Mouse (Mus musculus) CH12.LX (cell line): Measurements from ENCODE around the gene Mettl27. TPM values are rescaled to one million over a fixed set of nuclear protein-coding genes. Genes with fewer than 3 reads are reported as not detected.

ENCODE experiments used
- DNase-seq: peaks from one replicate; pipeline ENCODE4 v3.0.0-alpha.2; 2013; ENCODE audit errors: extremely low read depth
- H3K27ac ChIP-seq: 2 replicates; pipeline ENCODE4 v1.5.1; 2012; ENCODE audit warnings: low read depth, mild to moderate bottlenecking, control low read depth, moderate library complexity; ENCODE audit not compliant: insufficient read depth
- H3K27me3 ChIP-seq: replicated peaks from 2 replicates; pipeline ENCODE3; 2012; ENCODE audit warnings: inconsistent platforms
- H3K36me3 ChIP-seq, 2 experiments: replicated peaks in 1 of 2; 2 replicates each; pipeline versions ENCODE3 to v1.6.1; 2012; ENCODE audit warnings: inconsistent platforms in 1 of 2, low read length in 1 of 2, mild to moderate bottlenecking in 1 of 2, mixed read lengths in 1 of 2, moderate library complexity in 1 of 2; ENCODE audit not compliant: control insufficient read depth in 1 of 2, insufficient read depth in 1 of 2
- H3K4me1 ChIP-seq, 2 experiments: 2 replicates each; pipeline ENCODE4 v1.6.1; 2012; ENCODE audit warnings: inconsistent platforms in 1 of 2, moderate library complexity in 1 of 2; ENCODE audit not compliant: insufficient read depth in 2 of 2, control insufficient read depth in 1 of 2
- H3K4me2 ChIP-seq: 2 replicates; pipeline ENCODE4 v1.6.1; 2012; ENCODE audit warnings: low read depth, mild to moderate bottlenecking, control low read depth; ENCODE audit not compliant: poor library complexity, insufficient read depth, severe bottlenecking
- H3K4me3 ChIP-seq, 3 experiments: fragments of 150-350 bp in 1 of 3; sonication (generic) in 1 of 3; replicated peaks in 1 of 3; 2 replicates each; pipeline versions ENCODE3 to v1.5.1; 2011 to 2012; ENCODE audit warnings: low read depth in 2 of 3, low read length in 2 of 3, mild to moderate bottlenecking in 2 of 3, moderate library complexity in 2 of 3, control low read depth in 1 of 3, improper control_type of control experiment in 1 of 3, inconsistent platforms in 1 of 3, mixed read lengths in 1 of 3; ENCODE audit not compliant: poor library complexity in 1 of 3
- H3K79me2 ChIP-seq: replicated peaks from 2 replicates; pipeline ENCODE4 v1.6.1; 2012; ENCODE audit warnings: mild to moderate bottlenecking, moderate library complexity; ENCODE audit not compliant: control insufficient read depth, poor library complexity, insufficient read depth, severe bottlenecking; ENCODE audit errors: extremely low read depth
- H3K9ac ChIP-seq: 2 replicates; pipeline ENCODE4 v1.6.1; 2012; ENCODE audit warnings: low read depth, mild to moderate bottlenecking, control low read depth, moderate library complexity; ENCODE audit not compliant: insufficient read depth
- H3K9me3 ChIP-seq: replicated peaks from 2 replicates; pipeline ENCODE3; 2012; ENCODE audit warnings: low read length, inconsistent platforms, mixed read lengths
- BHLHE40 ChIP-seq: IDR thresholded peaks from 2 replicates; pipeline ENCODE4 v1.6.1; 2011; ENCODE audit warnings: mild to moderate bottlenecking, low read depth, low read length, improper control_type of control experiment
- CHD1 ChIP-seq: IDR thresholded peaks from 2 replicates; pipeline ENCODE4 v1.6.1; 2012; ENCODE audit warnings: low read depth, low read length, improper control_type of control experiment, inconsistent platforms
- CHD2 ChIP-seq: IDR thresholded peaks from 2 replicates; pipeline ENCODE4 v1.6.1; 2011; ENCODE audit warnings: low read length, improper control_type of control experiment
- CTCF ChIP-seq, 2 experiments: IDR thresholded peaks in 1 of 2; conservative IDR thresholded peaks in 1 of 2; 2 replicates each; pipeline ENCODE4 v1.5.1; 2011 to 2012; ENCODE audit warnings: low read depth in 2 of 2, low read length in 2 of 2, improper control_type of control experiment in 1 of 2, inconsistent platforms in 1 of 2, mild to moderate bottlenecking in 1 of 2, moderate library complexity in 1 of 2
- E2F4 ChIP-seq: IDR thresholded peaks from 2 replicates; pipeline ENCODE4 v1.6.1; 2011; ENCODE audit warnings: low read depth, low read length, improper control_type of control experiment; ENCODE audit not compliant: insufficient replicate concordance
- ELF1 ChIP-seq: IDR thresholded peaks from 2 replicates; pipeline ENCODE4 v1.6.1; 2014; ENCODE audit warnings: low read depth, mild to moderate bottlenecking, inconsistent platforms, low read length, improper control_type of control experiment
- EP300 ChIP-seq: IDR thresholded peaks from 2 replicates; pipeline ENCODE4 v1.6.1; 2011; ENCODE audit warnings: low read length, improper control_type of control experiment
- ETS1 ChIP-seq: conservative IDR thresholded peaks from 2 replicates; pipeline ENCODE4 v1.6.1; 2012; ENCODE audit warnings: low read depth, mild to moderate bottlenecking, inconsistent platforms, low read length, improper control_type of control experiment, moderate library complexity
- GABPA ChIP-seq: IDR thresholded peaks from 2 replicates; pipeline ENCODE4 v1.6.1; 2012; ENCODE audit warnings: low read depth, low read length, improper control_type of control experiment, inconsistent platforms; ENCODE audit not compliant: insufficient replicate concordance
- HCFC1 ChIP-seq: IDR thresholded peaks from 2 replicates; pipeline ENCODE4 v1.6.1; 2012; ENCODE audit warnings: low read depth, mild to moderate bottlenecking, inconsistent platforms, low read length, improper control_type of control experiment
- IRF4 ChIP-seq: IDR thresholded peaks from 2 replicates; pipeline ENCODE4 v1.6.1; 2014; ENCODE audit warnings: low read depth, mild to moderate bottlenecking, inconsistent platforms, low read length, improper control_type of control experiment
- JUN ChIP-seq: IDR thresholded peaks from 2 replicates; pipeline ENCODE4 v1.6.1; 2011; ENCODE audit warnings: low read depth, mild to moderate bottlenecking, low read length, improper control_type of control experiment, moderate library complexity; ENCODE audit not compliant: insufficient read depth
- JUND ChIP-seq: conservative IDR thresholded peaks from 2 replicates; pipeline ENCODE4 v1.6.1; 2011; ENCODE audit warnings: low read depth, low read length, improper control_type of control experiment
- KAT2A ChIP-seq: IDR thresholded peaks from 2 replicates; pipeline ENCODE4 v1.6.1; 2012; ENCODE audit warnings: low read length, improper control_type of control experiment, inconsistent platforms; ENCODE audit not compliant: insufficient replicate concordance
- MAFK ChIP-seq: IDR thresholded peaks from 2 replicates; pipeline ENCODE4 v1.6.1; 2011; ENCODE audit warnings: low read length, improper control_type of control experiment; ENCODE audit not compliant: insufficient replicate concordance
- MAX ChIP-seq: IDR thresholded peaks from 2 replicates; pipeline ENCODE4 v1.6.1; 2011; ENCODE audit warnings: low read length, improper control_type of control experiment
- MAZ ChIP-seq: IDR thresholded peaks from 2 replicates; pipeline ENCODE4 v1.6.1; 2012; ENCODE audit warnings: low read depth, mild to moderate bottlenecking, inconsistent platforms, low read length, improper control_type of control experiment, moderate library complexity
- MEF2A ChIP-seq: IDR thresholded peaks from 2 replicates; pipeline ENCODE4 v1.6.1; 2014; ENCODE audit warnings: low read depth, mild to moderate bottlenecking, inconsistent platforms, low read length, improper control_type of control experiment, borderline replicate concordance
- MXI1 ChIP-seq: IDR thresholded peaks from 2 replicates; pipeline ENCODE4 v1.6.1; 2011; ENCODE audit warnings: mild to moderate bottlenecking, low read depth, low read length, improper control_type of control experiment
- MYC ChIP-seq: IDR thresholded peaks from 2 replicates; pipeline ENCODE4 v1.6.1; 2011; ENCODE audit warnings: low read depth, mild to moderate bottlenecking, improper control_type of control experiment, low read length
- NELFE ChIP-seq: IDR thresholded peaks from 2 replicates; pipeline ENCODE4 v1.6.1; 2011; ENCODE audit warnings: low read depth, low read length, improper control_type of control experiment
- NRF1 ChIP-seq: IDR thresholded peaks from 2 replicates; pipeline ENCODE4 v1.6.1; 2014; ENCODE audit warnings: low read depth, mild to moderate bottlenecking, inconsistent platforms, low read length, improper control_type of control experiment, moderate library complexity
- PAX5 ChIP-seq: IDR thresholded peaks from 2 replicates; pipeline ENCODE4 v1.6.1; 2012; ENCODE audit warnings: low read length, inconsistent platforms, mixed read lengths
- POLR2A ChIP-seq: IDR thresholded peaks from 2 replicates; pipeline ENCODE4 v1.6.1; 2011; ENCODE audit warnings: low read depth, mild to moderate bottlenecking, improper control_type of control experiment, low read length
- POLR2AphosphoS2 ChIP-seq: IDR thresholded peaks from 2 replicates; pipeline ENCODE4 v1.6.1; 2011; ENCODE audit warnings: low read depth, low read length, improper control_type of control experiment
- RAD21 ChIP-seq: IDR thresholded peaks from 2 replicates; pipeline ENCODE4 v1.6.1; 2011; ENCODE audit warnings: low read depth, mild to moderate bottlenecking, low read length, improper control_type of control experiment, moderate library complexity
- RCOR1 ChIP-seq: conservative IDR thresholded peaks from 2 replicates; pipeline ENCODE4 v1.6.1; 2012; ENCODE audit warnings: low read depth, mild to moderate bottlenecking, inconsistent platforms, low read length, improper control_type of control experiment
- SIN3A ChIP-seq: IDR thresholded peaks from 2 replicates; pipeline ENCODE4 v1.6.1; 2012; ENCODE audit warnings: low read length, improper control_type of control experiment, inconsistent platforms
- SMC3 ChIP-seq: IDR thresholded peaks from 2 replicates; pipeline ENCODE4 v1.6.1; 2011; ENCODE audit warnings: low read depth, low read length, improper control_type of control experiment
- TBP ChIP-seq: conservative IDR thresholded peaks from 2 replicates; pipeline ENCODE4 v1.6.1; 2011; ENCODE audit warnings: low read depth, low read length, improper control_type of control experiment
- TCF12 ChIP-seq: IDR thresholded peaks from 2 replicates; pipeline ENCODE4 v1.6.1; 2014; ENCODE audit warnings: low read depth, mild to moderate bottlenecking, inconsistent platforms, low read length, improper control_type of control experiment
- UBTF ChIP-seq: IDR thresholded peaks from 2 replicates; pipeline ENCODE4 v1.6.1; 2012; ENCODE audit warnings: low read depth, mild to moderate bottlenecking, inconsistent platforms, low read length, improper control_type of control experiment, moderate library complexity
- USF1 ChIP-seq: IDR thresholded peaks from 2 replicates; pipeline ENCODE4 v1.6.1; 2014; ENCODE audit warnings: low read depth, mild to moderate bottlenecking, inconsistent platforms, low read length, improper control_type of control experiment
- USF2 ChIP-seq: conservative IDR thresholded peaks from 2 replicates; pipeline ENCODE4 v1.6.1; 2011; ENCODE audit warnings: low read depth, low read length, improper control_type of control experiment
- ZC3H11A ChIP-seq: IDR thresholded peaks from 2 replicates; pipeline ENCODE4 v1.6.1; 2012; ENCODE audit warnings: low read depth, mild to moderate bottlenecking, inconsistent platforms, low read length, improper control_type of control experiment
- ZKSCAN1 ChIP-seq: IDR thresholded peaks from 2 replicates; pipeline ENCODE4 v1.6.1; 2012; ENCODE audit warnings: low read depth, inconsistent platforms, low read length, improper control_type of control experiment, borderline replicate concordance
- ZMIZ1 ChIP-seq: IDR thresholded peaks from 2 replicates; pipeline ENCODE4 v1.6.1; 2012; ENCODE audit warnings: low read depth, mild to moderate bottlenecking, inconsistent platforms, low read length, improper control_type of control experiment
- ZNF384 ChIP-seq: IDR thresholded peaks from 2 replicates; pipeline ENCODE4 v1.6.1; 2012; ENCODE audit warnings: low read depth, low read length, improper control_type of control experiment, inconsistent platforms
- dilution Hi-C: fragments of 300-500 bp; cut with MboI; formaldehyde crosslinking; loops from 2 replicates; pipeline ENCODE4 v1.14.3; 2020; ENCODE audit warnings: low sequenced_read_pairs; ENCODE audit not compliant: extremely low pct_unique_long_range_greater_than_20kb, extremely low pct_ligation_motif_present
- in situ Hi-C: fragments of 300-500 bp; cut with MboI; formaldehyde crosslinking; loops from 3 replicates; pipeline ENCODE4 v1.14.3; 2019; ENCODE audit warnings: low sequenced_read_pairs, low pct_ligation_motif_present, low pct_unique_long_range_greater_than_20kb, mixed read lengths
- polyA plus RNA-seq: library from polyadenylated mRNA; unstranded; fragments of >175 nt; gene quantifications from 2 replicates; pipeline ENCODE4 v1.2.1, GENCODE M21; 2012; ENCODE audit warnings: low read depth; ENCODE audit not compliant: insufficient read length
- total RNA-seq, 2 experiments: library from RNA; depleted of rRNA; stranded (reverse); fragments of 300-350 nt in 1 of 2; fragments of >200 nt in 1 of 2; gene quantifications; 2 replicates each; pipeline ENCODE4 v1.2.3; 2012 to 2014

Mettl27 gene
- total and polyA plus RNA-seq, 3 experiments = 0.73 to 1.9 (median 0.93) TPM

DNA sequence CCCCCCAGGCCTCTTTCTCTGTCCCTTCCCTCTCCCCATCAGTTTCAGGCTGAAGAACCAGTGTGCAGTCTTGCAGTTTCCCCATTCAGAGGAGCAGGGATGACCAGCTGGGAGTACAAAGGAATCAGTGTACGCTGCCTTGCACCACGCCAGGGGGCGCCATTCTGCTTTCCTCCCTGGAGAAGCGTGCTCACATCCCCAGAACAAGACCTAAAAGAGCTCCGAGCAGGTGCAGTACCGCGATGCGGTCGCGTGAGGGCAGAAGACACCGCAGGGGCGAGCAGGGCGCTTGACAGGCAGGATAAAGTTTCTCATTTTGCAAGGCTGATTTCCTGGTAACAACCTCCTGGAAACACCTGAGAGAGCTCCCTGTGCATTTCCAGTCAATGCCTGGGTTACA lies 25.0 kb upstream of the Mettl27 start:
- no peaks in the 10 kb centered on the region for H3K36me3 ChIP-seq
- dilution Hi-C loops = no loop called here
- no peak overlapping the region for H3K9ac ChIP-seq
- no peaks in the 10 kb centered on the region for H3K79me2 ChIP-seq
- no peak overlapping the region; the same call in 1 of the 2 replicates for H3K4me2 ChIP-seq
- in situ Hi-C loops = loop anchor here (25.0 kb wide), 2 partner anchors 170 to 205 kb away; partner anchors contain the start of gene Eln
- peaks cover 5% of the 10 kb centered on the region for H3K9me3 ChIP-seq
- H3K4me3 ChIP-seq = no peak overlapping the region
- peaks cover 56% of the 10 kb centered on the region for H3K27me3 ChIP-seq
- peak; percentile 87 for DNase-seq
- no peak overlapping the region for H3K27ac ChIP-seq
- TF ChIP-seq ZNF384 (no peak), MYC (peak; percentile 78), UBTF (no peak), HCFC1 (no peak), SIN3A (no peak), KAT2A (no peak), ZKSCAN1 (no peak), E2F4 (no peak), ELF1 (peak; percentile 20; the same call in 1 of the 2 replicates), MAX (no peak; the same call in 1 of the 2 replicates), NELFE (peak; percentile 37; the same call in 1 of the 2 replicates), ETS1 (no peak), TCF12 (no peak), JUN (no peak), BHLHE40 (peak; percentile 54; the same call in 1 of the 2 replicates), CHD1 (no peak), TBP (no peak), USF1 (no peak), PAX5 (no peak), MXI1 (no peak), MEF2A (no peak), RCOR1 (no peak), SMC3 (peak; percentile 96), IRF4 (peak; percentile 5; the same call in 1 of the 2 replicates), GABPA (no peak), JUND (no peak), POLR2AphosphoS2 (no peak), POLR2A (no peak), NRF1 (no peak), MAZ (no peak), MAFK (no peak), ZC3H11A (peak; percentile 64), RAD21 (peak; percentile 91), CTCF (conservative IDR thresholded peaks at IDR 0.05 in 1 of 2, IDR thresholded peaks at IDR 0.05 in 1 of 2; ENCODE audit: low read depth in 2 of 2, low read length in 2 of 2) (peak; percentile 91 to 98), EP300 (no peak), ZMIZ1 (no peak), CHD2 (no peak), USF2 (no peak)
- TF ChIP-seq, all 38 proteins: peak for 9
- H3K4me1 ChIP-seq = peaks cover 0 to 2% of the 10 kb centered on the region in 2 experiments; a peak in 1 of 4 replicates
